Mouse (Mus musculus) cerebellum, postnatal 25 days (tissue): ENCODE measurements around the gene 6720489N17Rik.
"Not testable (repeated sequence)": the region's sequence is repeated elsewhere in the genome, so short reads cannot be mapped to it uniquely, and the experiment has no call there.

Experiments used
- DNase-seq, 2 experiments: peaks; one replicate each; pipeline ENCODE4 v3.0.0; 2021; ENCODE audit warnings: mixed read lengths in 2 of 2

The 6720489N17Rik gene

DNA sequence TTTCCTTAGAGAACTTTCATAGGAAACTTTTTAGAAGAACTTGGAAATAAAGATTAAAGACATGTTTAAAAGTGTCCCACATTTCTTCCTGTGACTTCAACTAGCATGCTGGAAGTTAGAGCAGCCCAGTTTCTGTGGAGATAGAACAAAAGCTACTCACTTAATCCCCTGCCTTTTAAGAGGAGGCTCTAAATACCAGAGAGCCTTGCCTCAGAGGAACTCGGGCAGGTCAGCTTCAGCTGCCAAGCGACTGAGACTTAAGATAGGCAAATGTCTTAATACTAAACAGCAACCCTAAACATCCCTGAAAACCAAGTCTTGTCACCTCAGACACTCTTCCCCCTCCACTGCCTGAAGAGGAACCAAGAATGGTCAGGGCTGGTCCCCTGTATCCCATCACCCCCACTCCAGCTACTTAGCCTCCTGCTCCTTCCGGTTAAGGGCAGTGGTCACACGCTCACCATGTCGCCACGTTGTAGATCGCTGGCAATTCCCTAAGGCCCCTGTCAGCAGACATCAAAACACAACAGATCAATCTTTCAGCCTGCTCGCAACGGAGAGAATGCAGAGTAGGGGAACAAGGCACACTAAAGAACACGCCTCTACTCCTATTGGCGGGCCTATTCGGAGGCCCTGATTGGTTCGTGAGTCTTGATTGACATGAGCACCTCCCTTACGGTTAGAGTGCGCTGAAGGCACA is at the start of gene 6720489N17Rik:
TSS of gene 6720489N17Rik (minus strand) at position 606 of the 700 bp plus-strand sequence.
- peak; percentile 62 to 78 for DNase-seq

DNA sequence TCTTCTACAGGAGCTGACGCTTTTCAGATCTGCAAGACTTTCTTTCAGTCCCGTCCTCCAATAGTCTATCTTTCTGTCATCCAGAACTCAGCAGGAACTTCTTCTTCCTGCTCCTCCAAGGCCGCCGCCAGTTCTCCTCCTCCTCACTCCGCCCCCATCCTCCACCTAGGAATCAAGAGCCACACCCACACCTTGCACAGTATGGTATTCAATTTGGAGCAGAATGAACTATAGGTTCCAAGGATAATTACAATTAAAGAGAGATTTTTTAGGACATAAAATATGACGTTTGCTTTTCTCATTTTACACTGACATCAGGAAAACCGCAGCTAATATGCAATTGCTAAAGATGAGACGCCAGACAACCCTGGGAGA is 29.4 kb upstream of the 6720489N17Rik start:
- DNase-seq, result no peak

DNA sequence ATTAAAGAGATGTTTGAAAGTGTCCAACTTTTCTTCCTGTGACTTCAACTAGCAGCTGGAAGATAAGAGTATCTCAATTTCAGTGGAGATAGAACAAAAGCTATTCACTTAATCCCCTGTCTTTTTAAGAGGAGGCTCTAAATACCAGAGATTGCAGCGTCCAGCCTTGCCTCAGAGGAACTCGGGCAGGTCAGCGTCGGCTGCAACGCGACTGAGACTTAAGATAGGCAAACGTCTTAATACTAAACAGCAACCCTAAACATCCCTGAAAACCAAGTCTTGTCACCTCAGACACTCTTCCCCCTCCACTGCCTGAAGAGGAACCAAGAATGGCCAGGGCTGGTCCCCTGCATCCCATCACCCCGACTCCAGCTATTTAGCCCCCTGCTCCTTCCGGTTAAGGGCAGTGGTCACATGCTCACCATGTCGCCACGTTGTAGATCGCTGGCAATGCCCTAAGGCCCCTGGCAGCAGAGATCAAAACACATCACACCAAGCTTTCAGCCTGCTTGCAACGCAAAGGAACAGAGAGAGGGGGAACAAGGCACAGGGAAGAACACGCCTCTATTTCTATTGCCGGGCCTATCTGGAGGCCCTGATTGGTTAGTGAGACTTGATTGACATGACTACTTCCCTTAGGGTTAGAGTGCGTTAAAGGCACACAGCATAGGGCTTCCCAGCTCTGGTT is 28.8 kb upstream of the 6720489N17Rik start:
- DNase-seq, result peak; percentile 54 to 68

DNA sequence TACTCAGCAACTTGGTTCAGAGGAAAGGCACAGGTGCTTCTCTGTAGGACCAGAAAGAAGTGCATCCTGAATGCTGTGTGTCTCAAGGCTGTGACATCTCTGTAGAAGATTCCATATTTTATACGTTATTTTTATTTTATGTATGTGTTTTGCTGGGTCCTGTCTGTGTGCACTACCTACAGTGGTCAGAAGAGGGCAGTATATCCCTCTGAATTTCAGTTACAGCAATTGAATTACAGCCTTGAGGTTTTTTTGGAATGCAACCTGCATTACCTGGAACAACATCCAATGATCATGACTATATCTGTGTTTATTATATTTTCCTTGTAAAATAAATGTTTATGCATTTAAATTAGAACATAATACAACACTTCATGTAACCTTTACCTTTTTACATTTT is 3.1 kb upstream of the 6720489N17Rik start:
- peak in 1 of 2 experiments; percentile 36 for DNase-seq

DNA sequence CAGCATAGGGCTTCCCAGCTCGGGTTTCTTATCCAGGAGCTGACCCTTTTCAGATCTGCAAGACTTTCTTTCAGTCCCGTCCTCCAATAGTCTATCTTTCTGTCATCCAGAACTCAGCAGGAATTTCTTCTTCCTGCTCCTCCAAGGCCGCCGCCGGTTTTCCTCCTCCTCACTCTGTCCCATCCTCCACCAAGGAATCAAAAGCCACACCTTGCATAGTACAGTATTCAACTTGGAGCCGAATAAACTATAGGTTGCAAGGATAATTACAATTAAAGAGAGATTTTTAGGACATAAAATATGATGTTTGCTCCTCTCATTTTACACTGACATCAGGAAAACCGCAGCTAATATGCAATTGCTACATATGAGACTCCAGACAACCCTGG is 289 bp upstream of the 6720489N17Rik start:
- DNase-seq, result not testable (repeated sequence)

DNA sequence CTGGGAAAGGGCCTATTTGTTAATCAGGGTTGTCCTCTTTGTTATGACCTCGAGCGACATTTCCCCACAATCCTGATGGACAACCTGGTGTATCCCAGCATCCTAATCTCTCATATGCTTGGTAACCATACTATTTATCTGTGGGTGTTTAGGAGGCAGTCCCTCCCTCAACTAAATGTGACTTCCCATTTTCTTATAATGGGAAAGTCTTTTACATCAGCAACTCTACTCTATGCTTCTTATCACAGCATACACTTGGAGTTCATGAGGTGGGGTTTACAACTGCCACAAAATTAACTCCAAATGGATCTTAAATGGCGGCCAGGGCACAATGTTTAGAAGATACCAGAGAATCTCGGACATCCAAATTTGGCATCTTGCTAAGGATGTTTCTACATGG is 6.5 kb downstream of the 6720489N17Rik start:
- DNase-seq, result not testable (repeated sequence)

DNA sequence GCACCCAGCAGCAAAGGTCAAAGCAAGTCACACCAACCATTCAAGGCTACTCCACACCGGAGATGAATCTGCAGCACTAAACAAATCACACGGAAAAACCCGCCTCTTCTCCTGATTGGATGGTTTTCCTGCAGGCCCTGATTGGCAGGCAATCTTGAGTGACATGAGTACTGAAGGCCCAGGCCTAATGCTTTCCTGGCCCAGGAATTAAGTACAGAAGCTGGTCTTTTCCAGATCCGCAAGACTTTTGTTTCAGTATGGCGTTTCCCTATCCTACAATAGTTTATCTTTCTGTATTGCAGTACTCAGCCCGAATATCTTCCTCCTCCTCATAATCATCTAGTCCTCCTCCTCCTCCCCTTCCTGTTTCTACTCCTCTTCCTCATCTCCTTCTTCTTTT is 52.9 kb downstream of the 6720489N17Rik start, which contains the start of gene Zfp934:
TSS of gene Zfp934 (minus strand) at position 101 of the 400 bp plus-strand sequence.
- not testable (repeated sequence) for DNase-seq

DNA sequence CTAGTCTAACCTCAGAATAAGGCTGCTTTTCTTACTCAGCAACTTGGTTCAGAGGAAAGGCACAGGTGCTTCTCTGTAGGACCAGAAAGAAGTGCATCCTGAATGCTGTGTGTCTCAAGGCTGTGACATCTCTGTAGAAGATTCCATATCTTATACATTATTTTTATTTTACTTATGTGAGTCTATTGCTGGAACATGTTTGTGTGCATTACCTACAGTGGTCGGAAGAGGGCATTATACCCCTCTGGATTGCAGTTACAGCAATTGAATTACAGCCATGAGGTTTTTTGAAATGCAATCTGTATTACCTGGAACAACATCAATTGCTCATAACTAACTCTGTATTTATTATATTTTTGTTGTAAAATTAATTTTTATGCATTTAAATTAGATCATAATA is 62.3 kb downstream of the 6720489N17Rik start:
- peak in 1 of 2 experiments; percentile 14 for DNase-seq

DNA sequence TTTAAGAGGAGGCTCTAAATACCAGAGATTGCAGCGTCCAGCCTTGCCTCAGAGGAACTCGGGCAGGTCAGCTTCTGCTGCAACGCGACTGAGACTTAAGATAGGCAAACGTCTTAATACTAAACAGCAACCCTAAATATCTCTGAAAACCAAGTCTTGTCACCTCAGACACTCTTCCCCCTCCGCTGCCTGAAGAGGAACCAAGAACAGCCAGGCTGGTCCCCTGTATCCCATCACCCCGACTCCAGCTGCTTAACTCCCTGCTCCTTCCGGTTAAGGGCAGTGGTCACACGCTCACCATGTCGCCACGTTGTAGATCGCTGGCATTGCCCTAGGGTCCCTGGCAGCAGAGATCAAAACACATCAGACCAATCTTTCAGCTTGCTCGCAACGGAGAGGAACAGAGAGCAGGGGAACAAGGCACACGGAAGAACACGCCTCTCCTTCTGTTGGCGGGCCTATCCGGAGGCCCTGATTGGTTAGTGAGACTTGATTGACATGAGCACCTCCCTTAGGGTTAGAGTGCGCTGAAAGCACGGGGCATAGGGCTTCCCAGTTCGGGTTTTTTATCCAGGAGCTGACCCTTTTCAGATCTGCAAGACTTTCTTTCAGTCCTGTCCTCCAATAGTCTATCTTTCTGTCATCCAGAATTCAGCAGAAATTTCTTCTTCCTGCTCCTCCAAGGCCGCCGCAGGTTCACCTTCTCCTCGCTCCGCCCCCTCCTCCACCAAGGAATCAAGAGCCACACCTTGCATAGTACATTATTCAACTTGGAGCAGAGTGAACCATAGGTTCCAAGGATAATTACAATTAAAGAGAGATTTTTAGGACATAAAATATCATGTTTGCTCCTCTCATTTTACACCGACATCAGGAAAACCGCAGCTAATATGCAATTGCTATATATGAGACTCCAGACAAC is 65.5 kb downstream of the 6720489N17Rik start, which contains the start of gene Zfp935:
TSS of gene Zfp935 (minus strand) at position 323 of the 922 bp plus-strand sequence.
- peak; percentile 62 to 67 for DNase-seq
